Mouse (Mus musculus) T-cell, adult 66 days (primary cell): ENCODE data around the gene Upk3bl. TPM values are rescaled to one million over a fixed set of nuclear protein-coding genes. Genes with fewer than 3 reads are reported as not detected.

Experiments used
- total RNA-seq, 2 experiments: library from RNA; stranded (reverse); gene quantifications; 3 replicates in 1 of 2; 4 replicates in 1 of 2; pipeline ENCODE4 v1.2.4; 2023

Upk3bl gene
- total RNA-seq = not detected

DNA sequence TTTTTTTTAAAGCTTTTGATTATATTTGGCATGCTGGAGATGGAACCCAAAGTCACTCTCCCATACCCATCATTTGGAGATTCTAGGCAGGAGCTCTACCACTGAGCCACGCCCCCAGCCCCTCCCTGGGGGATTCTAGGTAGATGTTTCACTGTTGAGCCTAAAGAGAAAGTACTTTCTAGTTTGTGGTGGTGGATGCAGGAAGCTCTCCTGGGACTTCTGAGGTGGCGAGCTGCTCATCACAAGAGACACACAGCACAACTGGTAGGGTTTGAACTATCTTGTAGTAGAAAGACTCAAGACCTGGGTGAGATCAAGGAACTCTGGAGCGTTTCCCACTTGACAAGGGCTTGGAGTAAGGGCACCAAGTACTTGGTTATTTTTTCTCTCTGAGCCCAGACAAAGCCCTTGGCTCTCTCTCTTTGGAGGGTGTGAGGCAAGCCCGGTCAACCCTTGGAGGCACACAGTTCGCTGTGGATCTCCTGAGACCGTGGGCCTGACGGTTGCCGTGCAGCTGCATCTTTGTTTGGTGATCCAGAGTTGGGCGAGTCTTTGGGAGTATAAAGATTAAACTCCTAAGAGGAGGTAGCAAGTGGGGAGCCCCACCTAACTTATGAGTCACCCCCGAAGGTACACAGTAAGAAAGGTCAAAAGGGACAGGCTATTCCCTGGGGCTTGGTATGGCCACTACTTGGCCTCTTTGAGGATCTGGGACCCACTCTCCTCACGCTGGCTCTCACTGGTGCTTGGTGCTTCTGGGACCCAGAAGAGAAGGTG, at the start of gene Upk3bl:
TSS of gene Upk3bl (plus strand) at position 192 of the 777 bp plus-strand sequence.

GRCm38 (mm10) chr5:136038258-136039214, 15.8 kb upstream of the Upk3bl start, which contains the start of gene Upk3b:
Gene Upk3b (plus strand): TSS chr5:136038496.

GRCm38 (mm10) chr5:136083669-136084107, 29.4 kb downstream of the Upk3bl start, which contains the start of gene Rasa4:
Gene Rasa4 (plus strand): TSS chr5:136083916.

Other genes with a start within 250 kb of the Upk3bl start
- gene Srrm3, start 247.6 kb upstream of the Upk3bl start, total RNA-seq = not detected
- not detected for gene Hspb1, start 166.6 kb upstream of the Upk3bl start, total RNA-seq
- gene Ywhag, start 119.9 kb upstream of the Upk3bl start, total RNA-seq = 10 to 100 TPM; 62.2 to 73.1 TPM
- gene Ssc4d, start 80.0 kb upstream of the Upk3bl start, total RNA-seq = 1 to 10 TPM in 1 of 2 experiments, not detected in 1; 1.7 TPM
- not detected for gene Zp3, start 74.4 kb upstream of the Upk3bl start, total RNA-seq
- gene Dtx2, start 59.7 kb upstream of the Upk3bl start, total RNA-seq = 10 to 100 TPM; 36.8 to 38.0 TPM
- under 1 TPM; 0.44 to 0.71 TPM for gene Upk3b, start 16.0 kb upstream of the Upk3bl start, total RNA-seq
- gene Rasa4, start 29.4 kb downstream of the Upk3bl start, total RNA-seq = 1 to 10 TPM; 5.0 to 6.5 TPM
- gene Polr2j, start 62.1 kb downstream of the Upk3bl start, total RNA-seq = 10 to 100 TPM; 60.5 to 61.6 TPM
- gene Lrwd1, start 81.6 kb downstream of the Upk3bl start, total RNA-seq = 10 to 100 TPM; 45.7 to 60.0 TPM
- 10 to 100 TPM; 36.6 to 38.4 TPM for gene Alkbh4, start 81.7 kb downstream of the Upk3bl start, total RNA-seq
- 100 to 1,000 TPM; 248 to 265 TPM for gene Orai2, start 116.2 kb downstream of the Upk3bl start, total RNA-seq
- 10 to 100 TPM; 29.7 to 35.2 TPM for gene Prkrip1, start 144.5 kb downstream of the Upk3bl start, total RNA-seq
- 1 to 10 TPM in 1 of 2 experiments, under 1 TPM in 1; 0.99 to 4.1 TPM for gene Sh2b2, start 192.1 kb downstream of the Upk3bl start, total RNA-seq